ENCODE assay signal across 12 mouse cellular contexts in genomic region chr6:86637171-86637835, GRCm38 (mm10). TPM values are rescaled to one million over a fixed set of nuclear protein-coding genes. Genes with fewer than 3 reads are reported as not detected.
DNase-seq lines count a peak whose midpoint lies in the region; ATAC-seq and TF ChIP-seq lines count a peak whose summit lies in the region.
"Had no signal": no experiment of that assay in that cellular context is flagged by ENCODE, and none has a peak within 500 bp of the region (broad histone marks: within the 10 kb centered on the region; RNA-seq: fewer than 3 reads in every experiment).

No protein-coding gene starts in this region.

- no peak for DNase-seq in cerebellum, adult 9-10 months
- DNase-seq in thymus, postnatal 36 days: no peak
- no peak for DNase-seq in adrenal gland, adult (ENCODE audit: inconsistent age in 2 of 2, low spot score in 1 of 2)
- DNase-seq: gastrocnemius, postnatal 25 days; thymus, postnatal 25 days had no signal

- H3K27me3 ChIP-seq in heart, embryonic 13.5 days (replicated peaks): peaks cover 8% of the 10 kb centered on the region; the same call in 1 of the 2 replicates
- H3K27me3 ChIP-seq in heart, embryonic 12.5 days (replicated peaks): no peaks in the 10 kb centered on the region
- H3K27me3 ChIP-seq in erythroblast, embryonic 14.5 days (ENCODE audit: control insufficient read depth): peaks cover 9% of the 10 kb centered on the region
- H3K27me3 ChIP-seq in liver, embryonic 15.5 days: no peaks in the 10 kb centered on the region
- H3K27me3 ChIP-seq: midbrain, embryonic 12.5 days had no signal

- no peak overlapping the region for H3K4me2 ChIP-seq in heart, embryonic 13.5 days
- no peak overlapping the region for H3K4me2 ChIP-seq in heart, embryonic 12.5 days
- H3K4me2 ChIP-seq in liver, embryonic 15.5 days: peak overlapping the region; percentile 63
- H3K4me2 ChIP-seq: midbrain, embryonic 12.5 days had no signal

- no peak overlapping the region; the same call in 1 of the 2 replicates for H3K9ac ChIP-seq in heart, embryonic 13.5 days
- H3K9ac ChIP-seq in heart, embryonic 12.5 days: no peak overlapping the region
- peak overlapping the region; percentile 61 for H3K9ac ChIP-seq in liver, embryonic 15.5 days
- H3K9ac ChIP-seq: midbrain, embryonic 12.5 days had no signal

- no peak for ATAC-seq in heart, embryonic 13.5 days (ENCODE audit: extremely low read depth, insufficient number of reproducible peaks, low FRiP score, low TSS enrichment)
- ATAC-seq in heart, embryonic 12.5 days (ENCODE audit: insufficient number of reproducible peaks, low FRiP score): no peak; the same call in 1 of the 2 replicates
- peak; percentile 45 for ATAC-seq in liver, embryonic 15.5 days (ENCODE audit: insufficient read depth)
- ATAC-seq: inflammation-experienced regulatory T-cells, adult 6 months had no signal

- TF ChIP-seq POLR2A in bone marrow, adult 2 months (IDR thresholded peaks at IDR 0.05; ENCODE audit: borderline replicate concordance, control insufficient read depth, low read depth, low read length): no peak

- H3K36me3 ChIP-seq in heart, embryonic 13.5 days: no peaks in the 10 kb centered on the region
- H3K36me3 ChIP-seq in heart, embryonic 12.5 days: no peaks in the 10 kb centered on the region
- peaks cover 13% of the 10 kb centered on the region for H3K36me3 ChIP-seq in erythroblast, embryonic 14.5 days (ENCODE audit: control insufficient read depth)
- no peaks in the 10 kb centered on the region for H3K36me3 ChIP-seq in liver, embryonic 15.5 days (replicated peaks)
- H3K36me3 ChIP-seq: midbrain, embryonic 12.5 days had no signal

- no peak overlapping the region for H3K4me3 ChIP-seq in heart, embryonic 13.5 days
- H3K4me3 ChIP-seq in heart, embryonic 12.5 days: no peak overlapping the region
- no peak overlapping the region for H3K4me3 ChIP-seq in bone marrow, adult 2 months (replicated peaks; ENCODE audit: control insufficient read depth, low read depth, low read length)
- peak overlapping the region; percentile 43 for H3K4me3 ChIP-seq in erythroblast, embryonic 14.5 days (replicated peaks)
- peak overlapping the region; percentile 9 for H3K4me3 ChIP-seq in liver, embryonic 15.5 days (replicated peaks)
- H3K4me3 ChIP-seq: midbrain, embryonic 12.5 days had no signal

- H3K9me3 ChIP-seq in heart, embryonic 13.5 days: no peaks in the 10 kb centered on the region
- H3K9me3 ChIP-seq in heart, embryonic 12.5 days (replicated peaks): no peaks in the 10 kb centered on the region
- H3K9me3 ChIP-seq in erythroblast, embryonic 14.5 days (ENCODE audit: control insufficient read depth, low read length): no peaks in the 10 kb centered on the region
- no peaks in the 10 kb centered on the region for H3K9me3 ChIP-seq in liver, embryonic 15.5 days (replicated peaks)
- H3K9me3 ChIP-seq: midbrain, embryonic 12.5 days had no signal

- WGBS in heart, embryonic 13.5 days: 30% methylated on average over 4 of the region's 4 CpGs
- 35% methylated on average over 4 of the region's 4 CpGs for WGBS in heart, embryonic 12.5 days
- WGBS in bone marrow, adult 2 months: 43% methylated on average over 4 of the region's 4 CpGs
- 22% methylated on average over 4 of the region's 4 CpGs for WGBS in liver, embryonic 15.5 days (ENCODE audit: insufficient replicate concordance)

- peak overlapping the region; percentile 37 for H3K27ac ChIP-seq in heart, embryonic 13.5 days (replicated peaks)
- H3K27ac ChIP-seq in heart, embryonic 12.5 days (ENCODE audit: poor library complexity, severe bottlenecking): no peak overlapping the region
- H3K27ac ChIP-seq in bone marrow, adult 2 months (ENCODE audit: control insufficient read depth, insufficient read depth, low read depth, low read length, poor library complexity): peak overlapping the region; percentile 85
- H3K27ac ChIP-seq in liver, embryonic 15.5 days (replicated peaks): peak overlapping the region; percentile 99
- H3K27ac ChIP-seq: midbrain, embryonic 12.5 days had no signal

- H3K4me1 ChIP-seq in heart, embryonic 13.5 days: peaks cover 11% of the 10 kb centered on the region
- H3K4me1 ChIP-seq in heart, embryonic 12.5 days (replicated peaks): peaks cover 5% of the 10 kb centered on the region
- H3K4me1 ChIP-seq in bone marrow, adult 2 months (ENCODE audit: control insufficient read depth, insufficient read depth, low read length): peaks cover 10% of the 10 kb centered on the region
- peaks cover 91% of the 10 kb centered on the region for H3K4me1 ChIP-seq in erythroblast, embryonic 14.5 days (ENCODE audit: control insufficient read depth)
- H3K4me1 ChIP-seq in liver, embryonic 15.5 days (replicated peaks): peaks cover 75% of the 10 kb centered on the region
- H3K4me1 ChIP-seq: midbrain, embryonic 12.5 days had no signal

- no peak for TF ChIP-seq CTCF in bone marrow, adult 2 months (IDR thresholded peaks at IDR 0.05; ENCODE audit: control insufficient read depth, insufficient read depth, low read length)

RNA-seq across cellular contexts. Expression of gene Asprv1, which starts 9.3 kb away (rescaled TPM):
- polyA plus RNA-seq in heart, embryonic 13.5 days (2015; fragmentation: Nextera tagmentation; extraction: Ambion mirVana): 0.09 TPM in 2 replicates
- 0.10 and 0.12 TPM in 2 replicates for polyA plus RNA-seq in heart, embryonic 12.5 days (2016; fragmentation: Nextera tagmentation; extraction: Ambion mirVana)
- 7.6 and 19.6 TPM in 2 replicates for polyA plus RNA-seq in bone marrow, adult 2 months (2011; ENCODE audit: insufficient read depth, insufficient read length, low replicate concordance, missing spikeins)
- polyA plus RNA-seq in erythroblast, embryonic 14.5 days (2012): 0.03 TPM in 1 of 2 replicates, not detected in the other
- 2.0 and 2.9 TPM in 2 replicates for polyA plus RNA-seq in liver, embryonic 15.5 days (2015; fragmentation: Nextera tagmentation; extraction: Ambion mirVana)

RNA-seq across cellular contexts. Expression of gene Mxd1, which starts 31.7 kb away (rescaled TPM):
- polyA plus RNA-seq in heart, embryonic 13.5 days (2015; fragmentation: Nextera tagmentation; extraction: Ambion mirVana): 8.5 and 10.0 TPM in 2 replicates
- polyA plus RNA-seq in heart, embryonic 12.5 days (2016; fragmentation: Nextera tagmentation; extraction: Ambion mirVana): 14.1 and 14.4 TPM in 2 replicates
- 49.6 and 56.2 TPM in 2 replicates for polyA plus RNA-seq in bone marrow, adult 2 months (2011; ENCODE audit: insufficient read depth, insufficient read length, low replicate concordance, missing spikeins)
- polyA plus RNA-seq in erythroblast, embryonic 14.5 days (2012): 11.9 and 12.6 TPM in 2 replicates
- polyA plus RNA-seq in liver, embryonic 15.5 days (2015; fragmentation: Nextera tagmentation; extraction: Ambion mirVana): 48.8 and 58.0 TPM in 2 replicates

RNA-seq across cellular contexts. Expression of gene Snrnp27, which starts 47.0 kb away (rescaled TPM):
- 72.2 and 81.7 TPM in 2 replicates for polyA plus RNA-seq in heart, embryonic 13.5 days (2015; fragmentation: Nextera tagmentation; extraction: Ambion mirVana)
- 91.4 and 95.4 TPM in 2 replicates for polyA plus RNA-seq in heart, embryonic 12.5 days (2016; fragmentation: Nextera tagmentation; extraction: Ambion mirVana)
- polyA plus RNA-seq in bone marrow, adult 2 months (2011; ENCODE audit: insufficient read depth, insufficient read length, low replicate concordance, missing spikeins): 47.5 and 47.8 TPM in 2 replicates
- polyA plus RNA-seq in erythroblast, embryonic 14.5 days (2012): 27.7 and 41.0 TPM in 2 replicates
- 37.5 and 47.5 TPM in 2 replicates for polyA plus RNA-seq in liver, embryonic 15.5 days (2015; fragmentation: Nextera tagmentation; extraction: Ambion mirVana)

Comparison
In these comparisons a context has a peak if more than half of its experiments do, and no peak if none do; other contexts are left out.
1. H3K4me3 ChIP-seq: peak in erythroblast, embryonic 14.5 days (single experiment) and liver, embryonic 15.5 days (single experiment); none in heart, embryonic 13.5 days (single experiment), heart, embryonic 12.5 days (single experiment) and bone marrow, adult 2 months (single experiment).